Mouse (Mus musculus) intestine, embryonic 16.5 days (tissue): ENCODE results near the gene Dyrk1a. TPM values are rescaled to one million over a fixed set of nuclear protein-coding genes. Genes with fewer than 3 reads are reported as not detected.
A peak's percentile ranks its signal among the peaks of the same experiment; 100 is the strongest.
"Not testable (repeated sequence)": the region's sequence is repeated elsewhere in the genome, so short reads cannot be mapped to it uniquely, and the experiment has no call there.

Experiments
- ATAC-seq: fragments of 200-750 bp; cut with Nextera tagmentation; 2 replicates; pipeline ENCODE4 v1.8.0; 2017; ENCODE audit warnings: moderate TSS enrichment, moderate library complexity
- H3K27ac ChIP-seq: fragments of 300-500 bp; sonication (generic); 2 replicates; pipeline ENCODE4 v1.5.1; 2014; ENCODE audit warnings: mild to moderate bottlenecking, low read length
- H3K27me3 ChIP-seq: fragments of 300-500 bp; sonication (generic); replicated peaks from 2 replicates; pipeline ENCODE4 v1.6.1; 2014; ENCODE audit warnings: low read length, control low read depth, mixed read lengths; ENCODE audit not compliant: control insufficient read depth, insufficient read depth
- H3K36me3 ChIP-seq: fragments of 300-500 bp; sonication (generic); 2 replicates; pipeline ENCODE4 v1.6.1; 2014; ENCODE audit warnings: low read length, control low read depth; ENCODE audit not compliant: control insufficient read depth, insufficient read depth
- H3K4me1 ChIP-seq: fragments of 300-500 bp; sonication (generic); 2 replicates; pipeline ENCODE4 v1.6.1; 2014; ENCODE audit warnings: low read length, control low read depth, mixed read lengths; ENCODE audit not compliant: control insufficient read depth, insufficient read depth
- H3K4me2 ChIP-seq: fragments of 300-500 bp; sonication (generic); 2 replicates; pipeline ENCODE4 v1.6.1; 2014; ENCODE audit warnings: low read depth, low read length, control low read depth
- H3K4me3 ChIP-seq: fragments of 300-500 bp; sonication (generic); 2 replicates; pipeline ENCODE4 v1.5.1; 2014; ENCODE audit warnings: mild to moderate bottlenecking, low read length
- H3K9ac ChIP-seq: fragments of 300-500 bp; sonication (generic); 2 replicates; pipeline ENCODE4 v1.6.1; 2014; ENCODE audit warnings: low read depth, low read length
- H3K9me3 ChIP-seq: fragments of 300-500 bp; sonication (generic); 2 replicates; pipeline ENCODE4 v1.6.1; 2016; ENCODE audit warnings: low read length, control low read depth; ENCODE audit not compliant: control insufficient read depth
- WGBS: fragments of 180-500 bp; shearing (Covaris S2); extraction: QIAGEN DNeasy Blood & Tissue Kit; methylation state at CpG from one replicate; pipeline ENCODE4 v1.1.7; 2014; 5-methylcytosine and 5-hydroxymethylcytosine counted together
- polyA plus RNA-seq: library from polyadenylated mRNA; unstranded; fragments of >200 nt; fragmentation: Nextera tagmentation; extraction: Ambion mirVana; gene quantifications from 2 replicates; pipeline ENCODE4 v1.2.1, GENCODE M21; 2015

Dyrk1a gene
- polyA plus RNA-seq, 1 experiment from 2014 or later: 7.3 TPM

- H3K9ac ChIP-seq, H3K4me2 ChIP-seq, H3K4me1 ChIP-seq, H3K4me3 ChIP-seq, H3K27me3 ChIP-seq, H3K27ac ChIP-seq, ATAC-seq, H3K36me3 ChIP-seq, H3K9me3 ChIP-seq: not testable (repeated sequence)
- WGBS: 88% methylated on average over 1 of the region's 1 CpGs
Measured at GRCm38 (mm10) chr16:94698234-94698633, 128.4 kb downstream of the Dyrk1a start.

GRCm38 (mm10) chr16:94701141-94701540, 131.3 kb downstream of the Dyrk1a start:
- H3K4me1 ChIP-seq: no peaks in the 10 kb centered on the region
- H3K9me3 ChIP-seq: no peaks in the 10 kb centered on the region
- ATAC-seq: no peak
- H3K27me3 ChIP-seq: no peaks in the 10 kb centered on the region
- H3K4me2 ChIP-seq: no peak overlapping the region
- no peak overlapping the region for H3K9ac ChIP-seq
- no peak overlapping the region for H3K4me3 ChIP-seq
- H3K27ac ChIP-seq: no peak overlapping the region
- no peaks in the 10 kb centered on the region for H3K36me3 ChIP-seq
- 73% methylated on average over 4 of the region's 4 CpGs for WGBS

- H3K9ac ChIP-seq: no peak overlapping the region
- H3K27ac ChIP-seq: no peak overlapping the region
- H3K4me1 ChIP-seq: no peaks in the 10 kb centered on the region
- no peaks in the 10 kb centered on the region for H3K9me3 ChIP-seq
- H3K36me3 ChIP-seq: no peaks in the 10 kb centered on the region
- H3K27me3 ChIP-seq: no peaks in the 10 kb centered on the region
- no peak for ATAC-seq
- WGBS: 86% methylated on average over 4 of the region's 4 CpGs
- no peak overlapping the region for H3K4me2 ChIP-seq
- no peak overlapping the region for H3K4me3 ChIP-seq
Measured at GRCm38 (mm10) chr16:94701971-94702370, 132.2 kb downstream of the Dyrk1a start.

DNA sequence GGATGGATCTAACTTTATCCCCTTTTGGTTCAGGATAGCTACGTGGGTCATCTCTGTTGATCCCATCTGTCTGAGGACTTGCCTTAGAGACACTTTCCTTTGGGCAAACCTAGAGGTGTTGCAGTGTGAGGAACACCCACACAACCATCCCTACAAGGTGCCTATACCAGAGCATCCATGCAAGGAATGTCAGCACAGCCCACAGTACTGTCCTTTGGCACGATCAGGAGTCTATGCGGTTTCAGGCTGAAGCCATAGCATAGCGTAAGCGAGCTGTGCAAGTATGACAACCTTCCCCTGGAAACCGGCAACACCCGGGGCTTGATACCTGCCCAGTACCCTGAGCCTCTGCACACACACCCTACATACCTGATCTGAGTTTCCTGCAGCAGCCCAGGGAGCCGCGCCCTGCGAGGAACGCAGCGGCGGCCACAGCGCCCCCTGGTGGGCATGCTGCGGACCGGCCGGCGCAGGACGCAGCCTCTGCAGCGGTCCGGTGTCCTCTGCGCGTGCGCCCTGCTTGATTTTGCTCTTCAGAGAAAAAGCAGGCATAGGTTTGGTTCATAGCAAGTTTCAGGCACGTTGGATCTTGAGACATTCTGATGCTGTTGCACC, 143.8 kb downstream of the Dyrk1a start:
- H3K9me3 ChIP-seq: no peaks in the 10 kb centered on the region
- peak overlapping the region; percentile 65 for H3K4me2 ChIP-seq
- H3K4me1 ChIP-seq: 0 out of 2 replicates have a peak, but pooled peaks cover 2% of the 10 kb centered on the region
- H3K9ac ChIP-seq: peak overlapping the region; percentile 53; the same call in 1 of the 2 replicates
- H3K4me3 ChIP-seq: peak overlapping the region; percentile 36
- H3K27me3 ChIP-seq: no peaks in the 10 kb centered on the region
- peak; percentile 97 for ATAC-seq
- no peak overlapping the region for H3K27ac ChIP-seq
- no peaks in the 10 kb centered on the region for H3K36me3 ChIP-seq
- WGBS: 8% methylated on average over 25 of the region's 25 CpGs

- H3K4me3 ChIP-seq: no peak overlapping the region
- WGBS: 50% methylated on average over 14 of the region's 14 CpGs
- H3K36me3 ChIP-seq: no peaks in the 10 kb centered on the region
- H3K4me1 ChIP-seq: 0 out of 2 replicates have a peak, but pooled peaks cover 2% of the 10 kb centered on the region
- no peak overlapping the region for H3K4me2 ChIP-seq
- no peak overlapping the region for H3K9ac ChIP-seq
- ATAC-seq: no peak
- H3K27ac ChIP-seq: no peak overlapping the region
- H3K27me3 ChIP-seq: no peaks in the 10 kb centered on the region
- H3K9me3 ChIP-seq: no peaks in the 10 kb centered on the region
Measured at GRCm38 (mm10) chr16:94714483-94714882, 144.7 kb downstream of the Dyrk1a start.

- Histone ChIP-seq H3K9me3 (no peaks in the 10 kb centered on the region), H3K4me1 (0 out of 2 replicates have a peak, but pooled peaks cover 2% of the 10 kb centered on the region), H3K36me3 (no peaks in the 10 kb centered on the region), H3K27me3 (no peaks in the 10 kb centered on the region), H3K27ac (no peak overlapping the region), H3K4me2 (no peak overlapping the region), H3K9ac (no peak overlapping the region), H3K4me3 (no peak overlapping the region)
- WGBS: 89% methylated on average over 11 of the region's 11 CpGs
- ATAC-seq: no peak
Measured at GRCm38 (mm10) chr16:94717051-94717450, 147.2 kb downstream of the Dyrk1a start.

- 43% methylated on average over 4 of the region's 4 CpGs for WGBS
- H3K36me3 ChIP-seq: no peaks in the 10 kb centered on the region
- H3K27me3 ChIP-seq: 0 out of 2 replicates have a peak, but pooled peaks cover 3% of the 10 kb centered on the region
- no peak overlapping the region for H3K4me3 ChIP-seq
- H3K9me3 ChIP-seq: no peaks in the 10 kb centered on the region
- H3K4me1 ChIP-seq: no peaks in the 10 kb centered on the region
- no peak overlapping the region for H3K27ac ChIP-seq
- no peak for ATAC-seq
- H3K9ac ChIP-seq: no peak overlapping the region
- no peak overlapping the region for H3K4me2 ChIP-seq
Measured at GRCm38 (mm10) chr16:94718919-94719318, 149.1 kb downstream of the Dyrk1a start.

- no peak for ATAC-seq
- WGBS: 64% methylated on average over 4 of the region's 4 CpGs
- Histone ChIP-seq H3K9ac (no peak overlapping the region), H3K36me3 (no peaks in the 10 kb centered on the region), H3K27me3 (0 out of 2 replicates have a peak, but pooled peaks cover 3% of the 10 kb centered on the region), H3K4me3 (no peak overlapping the region), H3K9me3 (no peaks in the 10 kb centered on the region), H3K4me1 (peaks cover 2% of the 10 kb centered on the region), H3K4me2 (no peak overlapping the region), H3K27ac (no peak overlapping the region)
Measured at GRCm38 (mm10) chr16:94719488-94719887, 149.7 kb downstream of the Dyrk1a start.

DNA sequence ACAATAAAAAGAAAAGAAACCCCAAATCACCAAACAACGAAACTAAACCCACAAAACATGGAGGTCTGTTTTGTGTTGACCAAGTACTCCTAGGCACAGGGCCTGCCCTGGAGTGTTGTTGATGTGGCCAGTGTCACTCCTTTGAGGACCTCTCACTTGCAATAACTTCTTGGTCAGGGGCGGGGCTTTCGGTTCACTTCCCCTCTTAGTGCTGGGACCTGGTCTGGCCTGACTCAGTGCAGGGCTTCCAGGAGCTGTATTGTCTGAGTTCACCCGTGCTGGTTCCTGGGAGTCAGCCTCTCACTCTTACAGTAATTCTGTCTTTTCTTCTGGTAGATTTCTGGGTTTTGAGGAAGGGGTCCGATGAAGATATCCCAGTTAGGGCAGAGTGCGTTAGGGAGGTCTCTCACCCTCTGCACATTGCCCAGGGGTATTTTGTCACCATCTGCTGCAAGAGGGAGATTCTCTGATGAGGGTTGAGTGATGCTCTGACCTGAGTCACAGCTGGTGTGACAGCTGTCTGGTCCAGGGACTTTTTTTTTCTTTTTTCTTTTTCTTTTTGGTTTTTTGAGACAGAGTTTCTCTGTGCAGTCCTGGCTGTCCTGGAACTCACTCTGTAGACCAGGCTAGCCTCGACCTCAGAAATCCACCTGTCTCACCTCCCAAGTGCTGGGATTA, 150.8 kb downstream of the Dyrk1a start:
- Histone ChIP-seq H3K9me3 (no peaks in the 10 kb centered on the region), H3K4me1 (peaks cover 5% of the 10 kb centered on the region), H3K4me3 (no peak overlapping the region), H3K9ac (no peak overlapping the region), H3K27ac (no peak overlapping the region), H3K27me3 (0 out of 2 replicates have a peak, but pooled peaks cover 3% of the 10 kb centered on the region), H3K4me2 (no peak overlapping the region), H3K36me3 (no peaks in the 10 kb centered on the region)
- WGBS: 66% methylated on average over 7 of the region's 7 CpGs
- ATAC-seq: no peak
